Mouse (Mus musculus) MEL (cell line): ENCODE data around the gene St3gal2. TPM values are rescaled to one million over a fixed set of nuclear protein-coding genes. Genes with fewer than 3 reads are reported as not detected.

Experiments
- DNase-seq: peaks from one replicate; pipeline ENCODE4 v3.0.0; 2011; ENCODE audit warnings: low read depth, low spot score
- H3K27ac ChIP-seq: 2 replicates; pipeline ENCODE4 v1.5.1; 2012; ENCODE audit warnings: low read depth, mild to moderate bottlenecking, control low read depth, low read length, moderate library complexity; ENCODE audit not compliant: control insufficient read depth
- H3K27me3 ChIP-seq, 2 experiments: fragments of 150-350 bp in 1 of 2; sonication (generic) in 1 of 2; 2 replicates each; pipeline ENCODE4 v1.6.1; 2012; ENCODE audit warnings: low read length in 2 of 2, mild to moderate bottlenecking in 2 of 2, improper control_type of control experiment in 1 of 2, moderate library complexity in 1 of 2; ENCODE audit not compliant: insufficient read depth in 2 of 2, control insufficient read depth in 1 of 2
- H3K36me3 ChIP-seq, 2 experiments: 2 replicates each; pipeline ENCODE4 v1.6.1; 2012 to 2014; ENCODE audit warnings: low read length in 2 of 2, improper control_type of control experiment in 1 of 2, inconsistent platforms in 1 of 2, mild to moderate bottlenecking in 1 of 2; ENCODE audit not compliant: insufficient read depth in 2 of 2, control insufficient read depth in 1 of 2
- H3K4me1 ChIP-seq, 2 experiments: fragments of 150-350 bp in 1 of 2; sonication (generic) in 1 of 2; 2 replicates each; pipeline ENCODE4 v1.6.1; 2012; ENCODE audit warnings: low read length in 2 of 2, improper control_type of control experiment in 1 of 2, mild to moderate bottlenecking in 1 of 2; ENCODE audit not compliant: insufficient read depth in 2 of 2, control insufficient read depth in 1 of 2
- H3K4me3 ChIP-seq, 2 experiments: fragments of 150-350 bp in 1 of 2; sonication (generic) in 1 of 2; 2 replicates each; pipeline ENCODE4 v1.5.1; 2012; ENCODE audit warnings: low read depth in 2 of 2, low read length in 2 of 2, mild to moderate bottlenecking in 2 of 2, moderate library complexity in 2 of 2, control low read depth in 1 of 2, improper control_type of control experiment in 1 of 2; ENCODE audit not compliant: control insufficient read depth in 1 of 2, insufficient read depth in 1 of 2
- H3K79me2 ChIP-seq: 2 replicates; pipeline ENCODE4 v1.6.1; 2012; ENCODE audit warnings: mild to moderate bottlenecking, low read length, moderate library complexity; ENCODE audit not compliant: control insufficient read depth, poor library complexity, insufficient read depth
- H3K9ac ChIP-seq: 2 replicates; pipeline ENCODE4 v1.6.1; 2012; ENCODE audit warnings: low read depth, mild to moderate bottlenecking, control low read depth, low read length, moderate library complexity; ENCODE audit not compliant: control insufficient read depth, poor library complexity, severe bottlenecking
- H3K9me3 ChIP-seq: fragments of 150-350 bp; sonication (generic); replicated peaks from 2 replicates; pipeline ENCODE4 v1.6.1; 2012; ENCODE audit warnings: mild to moderate bottlenecking, low read length, improper control_type of control experiment, moderate library complexity; ENCODE audit not compliant: insufficient read depth
- BHLHE40 ChIP-seq: IDR thresholded peaks from 2 replicates; pipeline ENCODE4 v1.6.1; 2012; ENCODE audit warnings: low read depth, mild to moderate bottlenecking, inconsistent platforms, low read length, improper control_type of control experiment, borderline replicate concordance
- CHD1 ChIP-seq: IDR thresholded peaks from 2 replicates; pipeline ENCODE4 v1.6.1; 2012; ENCODE audit warnings: low read depth, mild to moderate bottlenecking, inconsistent platforms, low read length, improper control_type of control experiment
- CHD2 ChIP-seq: IDR thresholded peaks from 2 replicates; pipeline ENCODE4 v1.6.1; 2011; ENCODE audit warnings: low read length, improper control_type of control experiment
- EP300 ChIP-seq, 2 experiments: IDR thresholded peaks; 2 replicates each; pipeline ENCODE4 v1.6.1; 2011; ENCODE audit warnings: improper control_type of control experiment in 2 of 2, low read length in 2 of 2, low read depth in 1 of 2, mild to moderate bottlenecking in 1 of 2
- ETS1 ChIP-seq: IDR thresholded peaks from 2 replicates; pipeline ENCODE4 v1.6.1; 2012; ENCODE audit warnings: low read depth, mild to moderate bottlenecking, inconsistent platforms, low read length, improper control_type of control experiment, moderate library complexity
- GATA1 ChIP-seq: IDR thresholded peaks from 2 replicates; pipeline ENCODE4 v1.6.1; 2011; ENCODE audit warnings: low read depth, low read length, improper control_type of control experiment
- HCFC1 ChIP-seq: IDR thresholded peaks from 2 replicates; pipeline ENCODE4 v1.6.1; 2012; ENCODE audit warnings: low read depth, mild to moderate bottlenecking, inconsistent platforms, low read length, improper control_type of control experiment, moderate library complexity
- KAT2A ChIP-seq: conservative IDR thresholded peaks from 2 replicates; pipeline ENCODE4 v1.6.1; 2012; ENCODE audit warnings: low read depth, low read length, improper control_type of control experiment, inconsistent platforms
- MAFK ChIP-seq: IDR thresholded peaks from 2 replicates; pipeline ENCODE4 v1.6.1; 2011; ENCODE audit warnings: low read depth, mild to moderate bottlenecking, low read length, improper control_type of control experiment, borderline replicate concordance
- MXI1 ChIP-seq: IDR thresholded peaks from 2 replicates; pipeline ENCODE4 v1.6.1; 2011; ENCODE audit warnings: mild to moderate bottlenecking, low read depth, low read length, improper control_type of control experiment
- NELFE ChIP-seq: IDR thresholded peaks from 2 replicates; pipeline ENCODE4 v1.6.1; 2011; ENCODE audit warnings: low read depth, low read length, improper control_type of control experiment
- POLR2A ChIP-seq, 2 experiments: IDR thresholded peaks; 2 replicates each; pipeline ENCODE4 v1.6.1; 2011 to 2012; ENCODE audit warnings: low read length in 2 of 2, mild to moderate bottlenecking in 2 of 2, control low read depth in 1 of 2, improper control_type of control experiment in 1 of 2, low read depth in 1 of 2, moderate library complexity in 1 of 2; ENCODE audit not compliant: control insufficient read depth in 1 of 2, insufficient read depth in 1 of 2, poor library complexity in 1 of 2
- POLR2AphosphoS2 ChIP-seq: IDR thresholded peaks from 2 replicates; pipeline ENCODE4 v1.6.1; 2011; ENCODE audit warnings: low read length, improper control_type of control experiment
- SIN3A ChIP-seq: IDR thresholded peaks from 2 replicates; pipeline ENCODE4 v1.6.1; 2012; ENCODE audit warnings: low read length, improper control_type of control experiment, inconsistent platforms
- TBP ChIP-seq: IDR thresholded peaks from 2 replicates; pipeline ENCODE4 v1.8.0; 2011; ENCODE audit warnings: low read depth, low read length, improper control_type of control experiment
- TCF12 ChIP-seq: IDR thresholded peaks from 2 replicates; pipeline ENCODE4 v1.6.1; 2014; ENCODE audit warnings: low read depth, mild to moderate bottlenecking, inconsistent platforms, low read length, improper control_type of control experiment, moderate library complexity
- USF1 ChIP-seq: IDR thresholded peaks from 2 replicates; pipeline ENCODE4 v1.6.1; 2014; ENCODE audit warnings: low read depth, mild to moderate bottlenecking, inconsistent platforms, low read length, improper control_type of control experiment, moderate library complexity
- ZKSCAN1 ChIP-seq: IDR thresholded peaks from 2 replicates; pipeline ENCODE4 v1.6.1; 2012; ENCODE audit warnings: low read depth, mild to moderate bottlenecking, inconsistent platforms, low read length, improper control_type of control experiment, moderate library complexity
- ZMIZ1 ChIP-seq: IDR thresholded peaks from 2 replicates; pipeline ENCODE4 v1.6.1; 2012; ENCODE audit warnings: low read depth, mild to moderate bottlenecking, inconsistent platforms, low read length, improper control_type of control experiment, moderate library complexity
- ZNF384 ChIP-seq: IDR thresholded peaks from 2 replicates; pipeline ENCODE4 v1.6.1; 2012; ENCODE audit warnings: low read depth, mild to moderate bottlenecking, inconsistent platforms, low read length, improper control_type of control experiment
- polyA plus RNA-seq, 2 experiments: library from polyadenylated mRNA; stranded (reverse) in 1 of 2; unstranded in 1 of 2; fragments of >175 nt in 1 of 2; fragments of >200 nt in 1 of 2; gene quantifications; 2 replicates each; pipeline versions ENCODE4 v1.2.1 to v1.2.4; 2012; ENCODE audit warnings: low replicate concordance in 2 of 2, low read depth in 1 of 2; ENCODE audit not compliant: insufficient read length in 2 of 2, insufficient read depth in 1 of 2, missing spikeins in 1 of 2
- total RNA-seq: library from RNA; depleted of rRNA; stranded (reverse); fragments of 300-350 nt; gene quantifications from 2 replicates; pipeline ENCODE4 v1.2.3, GENCODE M21; 2012

St3gal2 gene
- total and polyA plus RNA-seq, 3 experiments: 5.2 to 18.0 TPM; not detected in 1

GRCm38 (mm10) chr8:110911576-110912570 is 7.8 kb upstream of the St3gal2 start (continued):
- TF ChIP-seq CHD2 (no peak), KAT2A (no peak), NELFE (no peak), ZMIZ1 (0 out of 2 replicates have a peak, but pooled peaks have one; percentile 30), POLR2AphosphoS2 (no peak), SIN3A (peak; percentile 77)

- Histone ChIP-seq H3K27me3 (no peaks in the 10 kb centered on the region), H3K4me1 (peaks cover 9 to 32% of the 10 kb centered on the region in 2 experiments), H3K9ac (peak overlapping the region; percentile 27)
- TF ChIP-seq MAFK (peak; percentile 71; the same call in 1 of the 2 replicates), ZKSCAN1 (no peak; the same call in 1 of the 2 replicates), TCF12 (peak; percentile 32; the same call in 1 of the 2 replicates), HCFC1 (peak; percentile 34; the same call in 1 of the 2 replicates), CHD2 (no peak), CHD1 (0 out of 2 replicates have a peak, but pooled peaks have one; percentile 15), ETS1 (peak; percentile 74), EP300 (IDR thresholded peaks at IDR 0.05; ENCODE audit: low read depth in 1 of 2, low read length in 2 of 2) (peak in 1 of 2 experiments; percentile 40; a peak in 1 of 4 replicates), ZNF384 (peak; percentile 96)
- TF ChIP-seq, all 39 proteins: peak for 7
- peaks cover 10% of the 10 kb centered on the region for H3K79me2 ChIP-seq
- H3K27ac ChIP-seq: peak overlapping the region; percentile 34
- peak overlapping the region; percentile 36 to 40; a peak in 3 of 4 replicates for H3K4me3 ChIP-seq
- peak; percentile 94 for DNase-seq
- peaks cover 0 to 22% of the 10 kb centered on the region in 2 experiments; a peak in 2 of 4 replicates for H3K36me3 ChIP-seq
- H3K9me3 ChIP-seq: no peaks in the 10 kb centered on the region
Measured at GRCm38 (mm10) chr8:110917415-110917814, 2.3 kb upstream of the St3gal2 start.

GRCm38 (mm10) chr8:110918027-110918426 is 1.7 kb upstream of the St3gal2 start:
- DNase-seq: peak; percentile 72
- Histone ChIP-seq H3K79me2 (peaks cover 12% of the 10 kb centered on the region), H3K4me3 (peak overlapping the region; percentile 40), H3K27me3 (no peaks in the 10 kb centered on the region), H3K27ac (peak overlapping the region; percentile 34), H3K9ac (peak overlapping the region; percentile 25), H3K9me3 (no peaks in the 10 kb centered on the region), H3K36me3 (peaks cover 0 to 22% of the 10 kb centered on the region in 2 experiments; a peak in 2 of 4 replicates), H3K4me1 (peaks cover 9 to 29% of the 10 kb centered on the region in 2 experiments)
- TF ChIP-seq POLR2A (IDR thresholded peaks at IDR 0.05; ENCODE audit: control insufficient read depth in 1 of 2, insufficient read depth in 1 of 2, low read depth in 1 of 2, low read length in 2 of 2, poor library complexity in 1 of 2) (no peak), USF1 (peak; percentile 65), GATA1 (peak; percentile 9; the same call in 1 of the 2 replicates), CHD1 (0 out of 2 replicates have a peak, but pooled peaks have one; percentile 7), NELFE (no peak), ETS1 (peak; percentile 72), HCFC1 (no peak), BHLHE40 (no peak), MXI1 (peak; percentile 38; the same call in 1 of the 2 replicates), TBP (no peak), SIN3A (peak; percentile 49)
